Mouse (Mus musculus) myocyte (in vitro differentiated cells): ENCODE measurements around the gene H2-M5. TPM values are rescaled to one million over a fixed set of nuclear protein-coding genes. Genes with fewer than 3 reads are reported as not detected.

Experiments used
- H3K27me3 ChIP-seq: one replicate; pipeline ENCODE4 v1.6.1; 2011; ENCODE audit not compliant: control insufficient read depth, insufficient read depth, insufficient read length
- H3K36me3 ChIP-seq: one replicate; pipeline ENCODE4 v1.6.1; 2011; ENCODE audit not compliant: control insufficient read depth, insufficient read depth
- H3K4me2 ChIP-seq: one replicate; pipeline ENCODE4 v1.6.1; 2011; ENCODE audit warnings: low read depth, control low read depth
- H3K4me3 ChIP-seq: one replicate; pipeline ENCODE4 v1.5.1; 2011; ENCODE audit warnings: mild to moderate bottlenecking, control low read depth, moderate library complexity
- H3K79me2 ChIP-seq: one replicate; pipeline ENCODE4 v1.6.1; 2011; ENCODE audit not compliant: control insufficient read depth, insufficient read depth
- H3ac ChIP-seq: one replicate; pipeline ENCODE4 v1.6.1; 2011; ENCODE audit not compliant: control insufficient read depth, insufficient read length
- CEBPB ChIP-seq: IDR thresholded peaks from 2 replicates; pipeline ENCODE4 v1.6.1; 2011; ENCODE audit warnings: mild to moderate bottlenecking, moderate library complexity; ENCODE audit not compliant: poor library complexity, insufficient read depth, severe bottlenecking
- E2F4 ChIP-seq: IDR thresholded peaks from one replicate; pipeline ENCODE4 v1.6.1; 2011; ENCODE audit warnings: mild to moderate bottlenecking, control low read depth, moderate library complexity; ENCODE audit not compliant: insufficient read depth
- MAX ChIP-seq: IDR thresholded peaks from one replicate; pipeline ENCODE4 v1.6.1; 2011; ENCODE audit warnings: low read depth, mild to moderate bottlenecking, control low read depth
- MYOD1 ChIP-seq, 3 experiments: IDR thresholded peaks; one replicate each; pipeline ENCODE4 v1.6.1; 2011; ENCODE audit warnings: control low read depth in 2 of 3, low read depth in 2 of 3, mild to moderate bottlenecking in 2 of 3, moderate library complexity in 1 of 3; ENCODE audit not compliant: insufficient read length in 2 of 3, control insufficient read depth in 1 of 3
- MYOG ChIP-seq, 3 experiments: IDR thresholded peaks; one replicate each; pipeline ENCODE4 v1.6.1; 2011; ENCODE audit warnings: control low read depth in 2 of 3, low read depth in 2 of 3, mild to moderate bottlenecking in 2 of 3; ENCODE audit not compliant: insufficient read length in 2 of 3, control insufficient read depth in 1 of 3, insufficient read depth in 1 of 3
- POLR2A ChIP-seq: IDR thresholded peaks from one replicate; pipeline ENCODE4 v1.6.1; 2011; ENCODE audit warnings: low read depth, mild to moderate bottlenecking, control low read depth, moderate library complexity; ENCODE audit not compliant: insufficient read length
- POLR2AphosphoS2 ChIP-seq: IDR thresholded peaks from one replicate; pipeline ENCODE4 v1.6.1; 2011; ENCODE audit warnings: low read depth, control low read depth; ENCODE audit not compliant: insufficient read length
- REST ChIP-seq: IDR thresholded peaks from one replicate; pipeline ENCODE4 v1.6.1; 2011; ENCODE audit warnings: mild to moderate bottlenecking, control low read depth, moderate library complexity; ENCODE audit not compliant: insufficient read depth, insufficient read length
- SRF ChIP-seq: IDR thresholded peaks from one replicate; pipeline ENCODE4 v1.6.1; 2011; ENCODE audit warnings: low read depth; ENCODE audit not compliant: control insufficient read depth, insufficient read length
- TCF12 ChIP-seq: IDR thresholded peaks from one replicate; pipeline ENCODE4 v1.6.1; 2011; ENCODE audit warnings: mild to moderate bottlenecking, control low read depth; ENCODE audit not compliant: poor library complexity, insufficient read depth, severe bottlenecking
- TCF3 ChIP-seq: IDR thresholded peaks from one replicate; pipeline ENCODE4 v1.6.1; 2011; ENCODE audit warnings: low read depth, control low read depth; ENCODE audit not compliant: insufficient read length
- USF1 ChIP-seq: IDR thresholded peaks from one replicate; pipeline ENCODE4 v1.6.1; 2011; ENCODE audit warnings: low read depth, mild to moderate bottlenecking, control low read depth, moderate library complexity
- polyA plus RNA-seq: library from polyadenylated mRNA; unstranded; fragments of >200 nt; fragmentation: generic; extraction: Trizol; gene quantifications from one replicate; pipeline ENCODE4 v1.2.1, GENCODE M21; 2012; ENCODE audit warnings: missing spikeins

Gene H2-M5
- polyA plus RNA-seq, 1 experiment, result 0.07 TPM

DNA sequence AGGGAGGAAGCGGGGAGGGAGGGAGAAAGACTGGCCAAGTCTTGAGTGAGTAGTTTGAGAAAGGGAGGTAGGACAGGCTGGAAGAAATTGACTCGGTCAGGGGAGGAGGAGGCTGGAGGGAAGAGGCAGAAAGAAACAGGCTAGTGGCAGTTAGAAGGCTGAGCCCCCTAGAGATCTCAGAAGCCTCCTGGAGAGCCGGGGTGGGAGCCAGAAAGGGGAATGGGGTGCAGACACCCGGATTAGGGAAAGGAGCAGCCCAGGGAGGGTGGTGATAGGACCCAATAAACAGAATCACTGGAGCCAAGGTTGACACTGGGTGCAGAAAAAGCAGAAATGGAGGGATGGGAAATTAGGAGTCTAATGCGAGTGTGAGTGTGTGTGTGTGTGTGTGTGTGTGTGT, 45.6 kb downstream of the H2-M5 start:
- H3K4me3 ChIP-seq, result no peak overlapping the region
- no peaks in the 10 kb centered on the region for H3K79me2 ChIP-seq
- no peak for TF ChIP-seq MAX
- H3K36me3 ChIP-seq, result no peaks in the 10 kb centered on the region
- H3ac ChIP-seq, result no peak overlapping the region
- no peaks in the 10 kb centered on the region for H3K27me3 ChIP-seq
- no peak overlapping the region for H3K4me2 ChIP-seq

GRCm38 (mm10) chr17:36942791-36943471, 46.4 kb downstream of the H2-M5 start, which contains the start of gene Rnf39:
Gene Rnf39 (plus strand): TSS chr17:36942918.
- no peaks in the 10 kb centered on the region for H3K27me3 ChIP-seq
- H3K4me3 ChIP-seq, result no peak within 1 kb of the TSS
- H3K4me2 ChIP-seq, result no peak within 1 kb of the TSS

GRCm38 (mm10) chr17:36942391-36942790, 46.9 kb downstream of the H2-M5 start:
- Histone ChIP-seq H3K27me3 (no peaks in the 10 kb centered on the region), H3K4me2 (no peak overlapping the region)

More at GRCm38 (mm10) chr17:36942791-36943471, 46.4 kb downstream of the H2-M5 start, which contains the start of gene Rnf39:
- Histone ChIP-seq H3K36me3 (no peaks in the 10 kb centered on the region), H3K79me2 (no peaks in the 10 kb centered on the region), H3ac (no peak within 1 kb of the TSS)
- TF ChIP-seq POLR2A (no peak), MAX (no peak), POLR2AphosphoS2 (no peak), SRF (no peak), MYOD1 (IDR thresholded peaks at IDR 0.05; ENCODE audit: control insufficient read depth in 1 of 3, insufficient read length in 2 of 3, low read depth in 2 of 3) (no peak), TCF3 (no peak), USF1 (no peak), CEBPB (no peak), E2F4 (no peak), REST (no peak), MYOG (IDR thresholded peaks at IDR 0.05; ENCODE audit: control insufficient read depth in 1 of 3, insufficient read depth in 1 of 3, insufficient read length in 2 of 3, low read depth in 2 of 3) (no peak)

DNA sequence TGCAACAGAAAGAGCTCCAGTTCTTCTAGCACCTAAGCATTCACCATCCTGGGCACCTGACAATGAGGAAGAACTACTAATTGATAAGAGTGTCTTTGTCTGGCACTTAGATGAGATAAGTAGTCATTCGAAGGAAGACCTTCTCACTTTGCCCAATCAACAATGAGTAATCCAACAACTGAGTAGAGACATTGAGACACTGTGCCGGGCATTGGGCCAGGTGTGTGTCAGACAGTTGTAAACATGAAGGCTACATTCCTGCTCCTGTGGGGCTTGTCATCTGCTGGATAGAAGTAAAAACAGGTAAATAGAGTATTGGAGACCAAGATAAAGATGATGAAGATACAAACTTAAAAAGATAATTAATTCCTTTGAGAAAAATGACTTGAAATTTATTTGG, 51.3 kb downstream of the H2-M5 start:
- Histone ChIP-seq H3K4me2 (no peak overlapping the region), H3K79me2 (no peaks in the 10 kb centered on the region), H3K4me3 (no peak overlapping the region), H3K27me3 (no peaks in the 10 kb centered on the region), H3K36me3 (no peaks in the 10 kb centered on the region), H3ac (no peak overlapping the region)
- no peak for TF ChIP-seq E2F4
- no peak for TF ChIP-seq CEBPB
- no peak for TF ChIP-seq POLR2A
- no peak for TF ChIP-seq USF1
- no peak for TF ChIP-seq MAX
- no peak for TF ChIP-seq SRF
- TF ChIP-seq TCF3, result no peak
- no peak for TF ChIP-seq MYOG (IDR thresholded peaks at IDR 0.05; ENCODE audit: control insufficient read depth in 1 of 3, insufficient read depth in 1 of 3, insufficient read length in 2 of 3, low read depth in 2 of 3)
- TF ChIP-seq MYOD1 (IDR thresholded peaks at IDR 0.05; ENCODE audit: control insufficient read depth in 1 of 3, insufficient read length in 2 of 3, low read depth in 2 of 3), result no peak
- TF ChIP-seq POLR2AphosphoS2, result no peak
- no peak for TF ChIP-seq TCF12
- no peak for TF ChIP-seq REST

More at GRCm38 (mm10) chr17:36942391-36942790, 46.9 kb downstream of the H2-M5 start:
- H3K79me2 ChIP-seq, result no peaks in the 10 kb centered on the region
- TF ChIP-seq E2F4, result no peak
- no peak for TF ChIP-seq POLR2A
- TF ChIP-seq TCF12, result no peak
- no peak for TF ChIP-seq TCF3
- no peak for TF ChIP-seq USF1
- TF ChIP-seq CEBPB, result no peak
- TF ChIP-seq SRF, result no peak
- no peak for TF ChIP-seq POLR2AphosphoS2
- no peak for TF ChIP-seq MYOD1 (IDR thresholded peaks at IDR 0.05; ENCODE audit: control insufficient read depth in 1 of 3, insufficient read length in 2 of 3, low read depth in 2 of 3)
- no peak for TF ChIP-seq MAX
- no peak for TF ChIP-seq REST
- H3K36me3 ChIP-seq, result no peaks in the 10 kb centered on the region
- H3ac ChIP-seq, result no peak overlapping the region
- H3K4me3 ChIP-seq, result no peak overlapping the region

Other genes starting within 250 kb of the H2-M5 start
- not detected for gene H2-M10.5, start 216.6 kb downstream of the H2-M5 start, polyA plus RNA-seq
- gene H2-M10.6, start 177.4 kb downstream of the H2-M5 start, polyA plus RNA-seq, result not detected
- gene Trim26, start 152.4 kb downstream of the H2-M5 start, polyA plus RNA-seq, result 17.1 TPM
- not detected for gene Trim15, start 122.3 kb downstream of the H2-M5 start, polyA plus RNA-seq
- gene Trim10, start 120.0 kb downstream of the H2-M5 start, polyA plus RNA-seq, result not detected
- gene Trim40, start 99.4 kb downstream of the H2-M5 start, polyA plus RNA-seq, result not detected
- gene Trim31, start 91.4 kb downstream of the H2-M5 start, polyA plus RNA-seq, result not detected
- 0.07 TPM for gene Rnf39, start 46.6 kb downstream of the H2-M5 start, polyA plus RNA-seq
- gene Ppp1r11, start 37.8 kb downstream of the H2-M5 start, polyA plus RNA-seq, result 153 TPM
- 58.6 TPM for gene Znrd1, start 31.0 kb downstream of the H2-M5 start, polyA plus RNA-seq
- gene Znrd1as, start 30.9 kb downstream of the H2-M5 start, polyA plus RNA-seq, result 6.1 TPM
- not detected for gene 2410137M14Rik, start 8.3 kb downstream of the H2-M5 start, polyA plus RNA-seq
- 14.2 TPM for gene Zfp57, start 11.6 kb upstream of the H2-M5 start, polyA plus RNA-seq
- 0.04 TPM for gene Mog, start 33.9 kb upstream of the H2-M5 start, polyA plus RNA-seq
- gene Gabbr1, start 56.4 kb upstream of the H2-M5 start, polyA plus RNA-seq, result 15.9 TPM
- gene Olfr90, start 99.0 kb upstream of the H2-M5 start, polyA plus RNA-seq, result not detected
- gene Olfr91, start 108.7 kb upstream of the H2-M5 start, polyA plus RNA-seq, result not detected
- gene Olfr92, start 130.6 kb upstream of the H2-M5 start, polyA plus RNA-seq, result not detected
- gene Olfr93, start 172.0 kb upstream of the H2-M5 start, polyA plus RNA-seq, result not detected
- not detected for gene Ubd, start 204.4 kb upstream of the H2-M5 start, polyA plus RNA-seq
- not detected for gene Olfr94, start 211.5 kb upstream of the H2-M5 start, polyA plus RNA-seq
- not detected for gene Olfr95, start 223.6 kb upstream of the H2-M5 start, polyA plus RNA-seq
- not detected for gene Olfr96, start 230.6 kb upstream of the H2-M5 start, polyA plus RNA-seq
- not detected for gene Olfr97, start 247.8 kb upstream of the H2-M5 start, polyA plus RNA-seq